Mouse (Mus musculus) kidney, adult 2 months (tissue): ENCODE measurements around the gene Tm4sf19. TPM values are rescaled to one million over a fixed set of nuclear protein-coding genes. Genes with fewer than 3 reads are reported as not detected.

Experiments used
- DNase-seq: peaks from one replicate; pipeline ENCODE4 v3.0.0; 2021
- H3K27ac ChIP-seq: fragments of 200-500 bp; 2 replicates; pipeline ENCODE4 v1.5.1; 2012; ENCODE audit warnings: low read depth, low read length, control low read depth, inconsistent platforms; ENCODE audit not compliant: insufficient read depth
- H3K27me3 ChIP-seq: fragments of 200-500 bp; replicated peaks from 2 replicates; pipeline ENCODE4 v1.6.1; 2012; ENCODE audit warnings: mild to moderate bottlenecking, moderate library complexity, low read length, inconsistent platforms; ENCODE audit not compliant: control insufficient read depth, insufficient read depth
- H3K36me3 ChIP-seq: fragments of 200-500 bp; 2 replicates; pipeline ENCODE4 v1.6.1; 2012; ENCODE audit warnings: mild to moderate bottlenecking, moderate library complexity, low read length, inconsistent platforms; ENCODE audit not compliant: control insufficient read depth, insufficient read depth
- H3K4me1 ChIP-seq: fragments of 200-500 bp; 2 replicates; pipeline ENCODE4 v1.6.1; 2011; ENCODE audit warnings: low read length; ENCODE audit not compliant: control insufficient read depth, insufficient read depth
- H3K4me3 ChIP-seq: fragments of 200-500 bp; 2 replicates; pipeline ENCODE4 v1.5.1; 2011; ENCODE audit warnings: mild to moderate bottlenecking, low read depth, low read length, control low read depth; ENCODE audit not compliant: insufficient read depth
- CTCF ChIP-seq: fragments of 200-500 bp; conservative IDR thresholded peaks from 2 replicates; pipeline ENCODE4 v1.5.1; 2011; ENCODE audit warnings: low read depth, mild to moderate bottlenecking, control low read depth, low read length, moderate library complexity, mixed read lengths; ENCODE audit not compliant: insufficient read depth, insufficient read length
- POLR2A ChIP-seq: fragments of 200-500 bp; IDR thresholded peaks from one replicate; pipeline ENCODE4 v1.6.1; 2011; ENCODE audit warnings: low read depth, low read length, control low read depth
- WGBS: fragments of 180-500 bp; shearing (Covaris S2); methylation state at CpG from one replicate; pipeline ENCODE4 v1.1.7; 2018; 5-methylcytosine and 5-hydroxymethylcytosine counted together
- polyA plus RNA-seq: library from polyadenylated mRNA; depleted of rRNA; stranded (reverse); fragments of >200 nt; gene quantifications from 2 replicates; pipeline ENCODE4 v1.2.3, GENCODE M21; 2012

Tm4sf19 gene
- polyA plus RNA-seq, 1 experiment, result 0.08 TPM

DNA sequence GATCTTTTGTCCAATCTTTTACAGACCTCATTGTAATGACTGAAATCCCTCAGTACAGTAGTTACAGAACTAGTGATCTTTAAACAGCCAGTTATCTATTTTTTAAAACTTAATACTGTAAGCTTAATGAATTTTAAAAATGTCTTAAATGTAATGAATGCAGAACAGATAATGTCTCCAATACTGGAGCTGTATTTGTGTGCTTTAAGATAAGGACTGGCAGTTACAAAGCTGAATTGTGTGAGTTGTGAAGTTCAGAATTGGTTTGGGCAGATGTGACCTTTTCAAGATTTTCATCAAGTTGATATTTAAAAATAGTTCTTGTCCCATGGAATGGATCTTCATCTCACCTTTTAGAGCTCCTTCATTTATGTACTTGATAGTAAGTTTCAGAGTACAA lies 11.3 kb upstream of the Tm4sf19 start:
- Histone ChIP-seq H3K27me3 (no peaks in the 10 kb centered on the region), H3K27ac (no peak overlapping the region), H3K36me3 (peaks cover 4% of the 10 kb centered on the region; the same call in 1 of the 2 replicates), H3K4me3 (no peak overlapping the region), H3K4me1 (no peaks in the 10 kb centered on the region)
- TF ChIP-seq POLR2A (no peak), CTCF (no peak)
- no peak for DNase-seq

DNA sequence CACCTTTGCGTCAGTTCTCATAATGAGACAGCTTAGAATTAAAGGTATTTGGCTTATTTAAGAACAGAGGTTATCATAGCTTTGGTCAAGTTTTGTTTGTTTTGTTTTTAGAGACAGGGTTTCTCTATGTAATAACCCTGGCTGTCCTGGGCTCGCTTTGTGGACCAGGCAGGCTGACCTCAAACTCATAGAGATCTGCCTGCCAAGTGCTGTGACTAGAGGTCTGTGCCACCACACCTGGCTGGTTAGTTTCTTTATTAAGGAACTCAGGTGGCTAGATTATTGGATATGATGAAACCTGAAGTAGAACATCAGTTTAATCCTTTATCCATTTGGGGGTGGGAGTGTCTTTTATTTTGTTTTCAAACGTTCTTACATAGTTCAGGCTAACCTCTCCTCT lies 10.5 kb upstream of the Tm4sf19 start:
- Histone ChIP-seq H3K27ac (no peak overlapping the region), H3K4me1 (no peaks in the 10 kb centered on the region), H3K4me3 (no peak overlapping the region), H3K27me3 (no peaks in the 10 kb centered on the region), H3K36me3 (0 out of 2 replicates have a peak, but pooled peaks cover 1% of the 10 kb centered on the region)
- DNase-seq, result no peak
- no peak for TF ChIP-seq POLR2A
- TF ChIP-seq CTCF, result no peak
- 80% methylated on average over 3 of the region's 3 CpGs for WGBS

DNA sequence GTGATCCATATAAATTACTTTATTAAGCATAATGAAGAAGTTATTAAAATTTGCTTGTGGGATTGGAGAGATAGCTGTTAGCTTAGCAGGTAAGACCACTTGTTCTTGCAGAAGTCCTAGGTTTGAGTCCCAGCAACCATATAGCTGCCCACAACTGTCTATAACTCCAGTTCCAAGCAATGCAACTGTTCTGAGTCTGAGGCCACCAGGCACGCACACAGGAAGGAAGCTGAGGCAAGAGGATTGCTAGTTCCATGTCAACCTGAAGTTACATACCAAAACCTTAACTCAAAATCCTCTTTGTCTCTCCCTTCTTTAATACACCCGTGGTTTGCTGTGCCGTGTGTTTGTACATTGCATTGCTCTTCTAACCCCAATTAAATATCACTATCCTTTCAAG lies 9.4 kb upstream of the Tm4sf19 start:
- no peak for TF ChIP-seq CTCF
- no peak for TF ChIP-seq POLR2A
- no peaks in the 10 kb centered on the region for H3K27me3 ChIP-seq
- no peaks in the 10 kb centered on the region for H3K4me1 ChIP-seq
- 93% methylated on average over 3 of the region's 3 CpGs for WGBS
- no peak overlapping the region for H3K27ac ChIP-seq
- DNase-seq, result no peak
- H3K4me3 ChIP-seq, result no peak overlapping the region
- no peaks in the 10 kb centered on the region for H3K36me3 ChIP-seq

DNA sequence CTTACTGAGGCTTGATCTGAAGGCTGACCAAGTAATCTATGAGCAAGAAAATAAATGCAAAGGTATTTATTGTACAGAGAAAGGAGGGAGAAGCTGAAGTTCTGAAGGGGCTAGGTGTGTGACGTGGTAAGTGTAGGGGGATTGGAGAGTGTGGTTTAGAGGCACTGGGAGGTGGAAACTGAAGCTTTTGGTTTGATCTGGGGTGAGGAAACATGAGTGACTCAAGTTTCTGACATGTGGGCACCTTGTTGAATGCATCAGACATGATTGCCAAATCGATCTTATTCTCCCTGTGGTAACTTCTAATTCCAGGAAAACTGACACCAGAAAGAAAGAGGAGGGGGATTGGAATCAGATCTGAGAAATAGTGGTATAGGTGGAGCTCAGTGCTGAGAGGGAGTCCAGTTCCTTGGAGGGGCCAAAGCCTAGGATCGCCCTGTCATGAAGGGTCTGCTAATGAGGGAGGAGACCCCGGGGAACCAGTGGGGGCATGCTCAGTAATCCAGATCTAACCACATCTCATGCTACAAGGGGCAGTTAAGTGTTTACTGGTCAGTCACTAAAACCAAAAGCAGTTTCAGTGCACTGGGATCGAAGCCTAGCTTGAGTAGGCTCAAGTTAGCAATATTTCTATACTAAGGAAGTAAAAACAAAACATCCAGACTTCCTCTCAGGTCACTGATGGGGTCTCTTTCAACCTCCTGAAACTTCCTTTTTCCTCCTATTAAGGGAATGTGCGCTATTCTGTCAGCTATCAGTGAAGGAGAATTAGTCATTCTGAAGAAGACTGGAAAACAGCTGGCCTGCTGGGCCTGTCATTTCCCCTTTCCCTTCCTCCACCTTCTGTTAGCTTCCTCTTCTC lies 4.4 kb upstream of the Tm4sf19 start:
- peak; percentile 5 for DNase-seq
- Histone ChIP-seq H3K4me3 (no peak overlapping the region), H3K27me3 (no peaks in the 10 kb centered on the region), H3K27ac (no peak overlapping the region), H3K4me1 (no peaks in the 10 kb centered on the region), H3K36me3 (no peaks in the 10 kb centered on the region)
- WGBS, result 56% methylated on average over 6 of the region's 6 CpGs
- TF ChIP-seq POLR2A (no peak), CTCF (no peak)

DNA sequence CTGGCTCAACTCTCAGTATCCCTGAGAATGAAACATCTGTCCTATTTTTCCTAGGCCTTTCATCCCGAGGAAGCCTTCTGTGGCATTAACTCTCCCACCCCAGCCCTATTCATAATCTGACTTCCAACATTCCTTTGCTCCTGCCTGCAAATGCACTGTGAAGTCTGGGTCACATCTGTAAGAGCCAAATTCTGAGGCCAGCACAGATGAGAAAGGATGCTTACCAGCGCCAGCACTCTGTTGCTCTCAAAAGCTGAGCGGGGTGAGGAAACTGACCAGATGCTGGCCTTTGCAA lies 3.8 kb upstream of the Tm4sf19 start:
- no peak for DNase-seq
- no peaks in the 10 kb centered on the region for H3K27me3 ChIP-seq
- 72% methylated on average over 3 of the region's 3 CpGs for WGBS
- H3K27ac ChIP-seq, result no peak overlapping the region
- no peak overlapping the region for H3K4me3 ChIP-seq
- TF ChIP-seq POLR2A, result no peak
- TF ChIP-seq CTCF, result no peak
- no peaks in the 10 kb centered on the region for H3K36me3 ChIP-seq
- H3K4me1 ChIP-seq, result no peaks in the 10 kb centered on the region

DNA sequence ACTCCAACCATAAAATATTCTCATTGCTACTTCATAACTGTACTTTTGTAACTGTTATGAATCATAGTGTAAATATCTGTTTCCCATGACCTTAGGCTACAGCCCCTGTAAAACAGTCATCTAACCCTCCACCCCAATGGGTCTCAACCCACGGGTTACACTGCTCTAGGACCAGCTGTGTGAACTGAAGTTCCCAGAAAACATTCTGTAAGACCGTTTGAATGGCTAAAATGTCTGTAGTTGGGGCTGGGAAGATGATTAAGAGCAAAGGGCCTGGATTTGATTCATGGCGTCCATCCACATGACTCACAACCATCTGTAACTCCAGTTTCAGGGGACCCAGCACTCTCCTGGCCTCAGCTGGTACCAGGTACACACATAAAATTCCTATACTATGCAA lies 2.1 kb upstream of the Tm4sf19 start:
- TF ChIP-seq POLR2A (no peak), CTCF (no peak)
- DNase-seq, result no peak
- no peak overlapping the region for H3K27ac ChIP-seq
- no peaks in the 10 kb centered on the region for H3K36me3 ChIP-seq
- H3K4me1 ChIP-seq, result no peaks in the 10 kb centered on the region
- 71% methylated on average over 3 of the region's 3 CpGs for WGBS
- H3K27me3 ChIP-seq, result no peaks in the 10 kb centered on the region
- no peak overlapping the region for H3K4me3 ChIP-seq

DNA sequence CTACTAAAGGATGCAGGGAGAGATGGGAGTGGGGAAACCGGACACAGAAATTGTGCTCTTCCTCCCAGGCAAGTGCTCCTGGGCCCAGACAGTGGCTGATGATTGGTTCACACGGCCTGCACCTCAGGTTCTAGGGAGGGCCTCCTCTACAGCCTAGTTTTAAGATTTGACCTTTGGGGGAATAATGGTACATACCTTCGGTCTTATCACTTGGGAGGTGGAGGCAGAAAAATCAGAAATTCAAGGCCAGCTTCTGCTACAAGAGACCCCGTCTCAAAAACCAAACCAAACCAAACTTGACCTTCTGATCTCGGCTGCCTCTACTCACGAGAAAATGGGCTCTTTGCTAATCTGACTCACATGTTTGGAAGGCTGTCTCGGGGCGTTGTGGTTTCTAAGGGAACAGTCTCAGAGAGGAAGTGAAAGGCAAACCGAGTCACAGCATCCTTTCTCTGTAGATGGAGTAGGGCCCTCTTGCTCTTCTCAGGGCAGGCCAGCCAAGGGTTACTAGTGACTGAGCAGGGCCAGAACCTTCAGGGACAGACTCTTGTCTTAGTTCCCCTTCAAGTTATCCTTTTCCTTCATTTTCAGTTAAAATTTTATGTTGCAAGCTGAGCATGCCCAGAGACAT lies 1.1 kb downstream of the Tm4sf19 start:
- peak; percentile 17 for DNase-seq
- 83% methylated on average over 9 of the region's 9 CpGs for WGBS
- H3K27me3 ChIP-seq, result no peaks in the 10 kb centered on the region

More for the DNA sequence above, 1.1 kb downstream of the Tm4sf19 start:
- H3K36me3 ChIP-seq, result no peaks in the 10 kb centered on the region
- no peak overlapping the region for H3K27ac ChIP-seq
- H3K4me1 ChIP-seq, result no peaks in the 10 kb centered on the region
- no peak overlapping the region for H3K4me3 ChIP-seq
- TF ChIP-seq CTCF (no peak), POLR2A (no peak)
